Mouse (Mus musculus) CH12.LX (cell line): ENCODE measurements around the gene Ano9. TPM values are rescaled to one million over a fixed set of nuclear protein-coding genes. Genes with fewer than 3 reads are reported as not detected.

ENCODE experiments used
- DNase-seq: peaks from one replicate; pipeline ENCODE4 v3.0.0-alpha.2; 2013; ENCODE audit errors: extremely low read depth
- H3K27ac ChIP-seq: 2 replicates; pipeline ENCODE4 v1.5.1; 2012; ENCODE audit warnings: low read depth, mild to moderate bottlenecking, control low read depth, moderate library complexity; ENCODE audit not compliant: insufficient read depth
- H3K27me3 ChIP-seq: replicated peaks from 2 replicates; pipeline ENCODE3; 2012; ENCODE audit warnings: inconsistent platforms
- H3K36me3 ChIP-seq, 2 experiments: replicated peaks in 1 of 2; 2 replicates each; pipeline versions ENCODE3 to v1.6.1; 2012; ENCODE audit warnings: inconsistent platforms in 1 of 2, low read length in 1 of 2, mild to moderate bottlenecking in 1 of 2, mixed read lengths in 1 of 2, moderate library complexity in 1 of 2; ENCODE audit not compliant: control insufficient read depth in 1 of 2, insufficient read depth in 1 of 2
- H3K4me1 ChIP-seq, 2 experiments: 2 replicates each; pipeline ENCODE4 v1.6.1; 2012; ENCODE audit warnings: inconsistent platforms in 1 of 2, moderate library complexity in 1 of 2; ENCODE audit not compliant: insufficient read depth in 2 of 2, control insufficient read depth in 1 of 2
- H3K4me2 ChIP-seq: 2 replicates; pipeline ENCODE4 v1.6.1; 2012; ENCODE audit warnings: low read depth, mild to moderate bottlenecking, control low read depth; ENCODE audit not compliant: poor library complexity, insufficient read depth, severe bottlenecking
- H3K4me3 ChIP-seq, 3 experiments: fragments of 150-350 bp in 1 of 3; sonication (generic) in 1 of 3; replicated peaks in 1 of 3; 2 replicates each; pipeline versions ENCODE3 to v1.5.1; 2011 to 2012; ENCODE audit warnings: low read depth in 2 of 3, low read length in 2 of 3, mild to moderate bottlenecking in 2 of 3, moderate library complexity in 2 of 3, control low read depth in 1 of 3, improper control_type of control experiment in 1 of 3, inconsistent platforms in 1 of 3, mixed read lengths in 1 of 3; ENCODE audit not compliant: poor library complexity in 1 of 3
- H3K79me2 ChIP-seq: replicated peaks from 2 replicates; pipeline ENCODE4 v1.6.1; 2012; ENCODE audit warnings: mild to moderate bottlenecking, moderate library complexity; ENCODE audit not compliant: control insufficient read depth, poor library complexity, insufficient read depth, severe bottlenecking; ENCODE audit errors: extremely low read depth
- H3K9ac ChIP-seq: 2 replicates; pipeline ENCODE4 v1.6.1; 2012; ENCODE audit warnings: low read depth, mild to moderate bottlenecking, control low read depth, moderate library complexity; ENCODE audit not compliant: insufficient read depth
- H3K9me3 ChIP-seq: replicated peaks from 2 replicates; pipeline ENCODE3; 2012; ENCODE audit warnings: low read length, inconsistent platforms, mixed read lengths
- BHLHE40 ChIP-seq: IDR thresholded peaks from 2 replicates; pipeline ENCODE4 v1.6.1; 2011; ENCODE audit warnings: mild to moderate bottlenecking, low read depth, low read length, improper control_type of control experiment
- CHD1 ChIP-seq: IDR thresholded peaks from 2 replicates; pipeline ENCODE4 v1.6.1; 2012; ENCODE audit warnings: low read depth, low read length, improper control_type of control experiment, inconsistent platforms
- CTCF ChIP-seq, 2 experiments: IDR thresholded peaks in 1 of 2; conservative IDR thresholded peaks in 1 of 2; 2 replicates each; pipeline ENCODE4 v1.5.1; 2011 to 2012; ENCODE audit warnings: low read depth in 2 of 2, low read length in 2 of 2, improper control_type of control experiment in 1 of 2, inconsistent platforms in 1 of 2, mild to moderate bottlenecking in 1 of 2, moderate library complexity in 1 of 2
- EP300 ChIP-seq: IDR thresholded peaks from 2 replicates; pipeline ENCODE4 v1.6.1; 2011; ENCODE audit warnings: low read length, improper control_type of control experiment
- ETS1 ChIP-seq: conservative IDR thresholded peaks from 2 replicates; pipeline ENCODE4 v1.6.1; 2012; ENCODE audit warnings: low read depth, mild to moderate bottlenecking, inconsistent platforms, low read length, improper control_type of control experiment, moderate library complexity
- GABPA ChIP-seq: IDR thresholded peaks from 2 replicates; pipeline ENCODE4 v1.6.1; 2012; ENCODE audit warnings: low read depth, low read length, improper control_type of control experiment, inconsistent platforms; ENCODE audit not compliant: insufficient replicate concordance
- JUN ChIP-seq: IDR thresholded peaks from 2 replicates; pipeline ENCODE4 v1.6.1; 2011; ENCODE audit warnings: low read depth, mild to moderate bottlenecking, low read length, improper control_type of control experiment, moderate library complexity; ENCODE audit not compliant: insufficient read depth
- MAFK ChIP-seq: IDR thresholded peaks from 2 replicates; pipeline ENCODE4 v1.6.1; 2011; ENCODE audit warnings: low read length, improper control_type of control experiment; ENCODE audit not compliant: insufficient replicate concordance
- MAX ChIP-seq: IDR thresholded peaks from 2 replicates; pipeline ENCODE4 v1.6.1; 2011; ENCODE audit warnings: low read length, improper control_type of control experiment
- MEF2A ChIP-seq: IDR thresholded peaks from 2 replicates; pipeline ENCODE4 v1.6.1; 2014; ENCODE audit warnings: low read depth, mild to moderate bottlenecking, inconsistent platforms, low read length, improper control_type of control experiment, borderline replicate concordance
- MXI1 ChIP-seq: IDR thresholded peaks from 2 replicates; pipeline ENCODE4 v1.6.1; 2011; ENCODE audit warnings: mild to moderate bottlenecking, low read depth, low read length, improper control_type of control experiment
- MYC ChIP-seq: IDR thresholded peaks from 2 replicates; pipeline ENCODE4 v1.6.1; 2011; ENCODE audit warnings: low read depth, mild to moderate bottlenecking, improper control_type of control experiment, low read length
- PAX5 ChIP-seq: IDR thresholded peaks from 2 replicates; pipeline ENCODE4 v1.6.1; 2012; ENCODE audit warnings: low read length, inconsistent platforms, mixed read lengths
- POLR2A ChIP-seq: IDR thresholded peaks from 2 replicates; pipeline ENCODE4 v1.6.1; 2011; ENCODE audit warnings: low read depth, mild to moderate bottlenecking, improper control_type of control experiment, low read length
- RCOR1 ChIP-seq: conservative IDR thresholded peaks from 2 replicates; pipeline ENCODE4 v1.6.1; 2012; ENCODE audit warnings: low read depth, mild to moderate bottlenecking, inconsistent platforms, low read length, improper control_type of control experiment
- SIN3A ChIP-seq: IDR thresholded peaks from 2 replicates; pipeline ENCODE4 v1.6.1; 2012; ENCODE audit warnings: low read length, improper control_type of control experiment, inconsistent platforms
- SMC3 ChIP-seq: IDR thresholded peaks from 2 replicates; pipeline ENCODE4 v1.6.1; 2011; ENCODE audit warnings: low read depth, low read length, improper control_type of control experiment
- TBP ChIP-seq: conservative IDR thresholded peaks from 2 replicates; pipeline ENCODE4 v1.6.1; 2011; ENCODE audit warnings: low read depth, low read length, improper control_type of control experiment
- TCF12 ChIP-seq: IDR thresholded peaks from 2 replicates; pipeline ENCODE4 v1.6.1; 2014; ENCODE audit warnings: low read depth, mild to moderate bottlenecking, inconsistent platforms, low read length, improper control_type of control experiment
- ZKSCAN1 ChIP-seq: IDR thresholded peaks from 2 replicates; pipeline ENCODE4 v1.6.1; 2012; ENCODE audit warnings: low read depth, inconsistent platforms, low read length, improper control_type of control experiment, borderline replicate concordance
- ZMIZ1 ChIP-seq: IDR thresholded peaks from 2 replicates; pipeline ENCODE4 v1.6.1; 2012; ENCODE audit warnings: low read depth, mild to moderate bottlenecking, inconsistent platforms, low read length, improper control_type of control experiment
- dilution Hi-C: fragments of 300-500 bp; cut with MboI; formaldehyde crosslinking; loops from 2 replicates; pipeline ENCODE4 v1.14.3; 2020; ENCODE audit warnings: low sequenced_read_pairs; ENCODE audit not compliant: extremely low pct_unique_long_range_greater_than_20kb, extremely low pct_ligation_motif_present
- in situ Hi-C: fragments of 300-500 bp; cut with MboI; formaldehyde crosslinking; loops from 3 replicates; pipeline ENCODE4 v1.14.3; 2019; ENCODE audit warnings: low sequenced_read_pairs, low pct_ligation_motif_present, low pct_unique_long_range_greater_than_20kb, mixed read lengths
- polyA plus RNA-seq: library from polyadenylated mRNA; unstranded; fragments of >175 nt; gene quantifications from 2 replicates; pipeline ENCODE4 v1.2.1, GENCODE M21; 2012; ENCODE audit warnings: low read depth; ENCODE audit not compliant: insufficient read length
- total RNA-seq, 2 experiments: library from RNA; depleted of rRNA; stranded (reverse); fragments of 300-350 nt in 1 of 2; fragments of >200 nt in 1 of 2; gene quantifications; 2 replicates each; pipeline ENCODE4 v1.2.3; 2012 to 2014

The Ano9 gene
- total and polyA plus RNA-seq, 3 experiments, result 0.04 TPM; not detected in 2

DNA sequence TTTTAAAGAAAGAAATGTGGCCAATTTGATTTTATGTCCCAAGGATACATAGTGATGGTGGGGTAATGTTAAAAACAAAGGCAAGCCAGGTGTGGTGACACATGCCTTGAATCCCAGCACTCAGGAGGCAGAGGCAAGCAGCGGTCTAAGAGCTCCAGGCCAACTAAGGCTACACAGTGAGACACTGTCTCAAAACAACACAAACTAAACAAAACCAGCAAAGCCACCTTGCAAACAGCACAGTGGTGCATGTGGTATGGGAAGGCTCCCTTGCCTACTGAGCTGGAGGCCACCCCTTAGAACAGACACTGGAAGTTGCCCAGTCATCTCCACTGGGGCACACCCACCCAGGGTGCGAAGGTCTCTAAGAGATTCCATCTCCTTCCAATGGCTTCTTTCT, 57.7 kb downstream of the Ano9 start:
- TF ChIP-seq MAX, result no peak
- no peak for TF ChIP-seq MAFK
- no peak for TF ChIP-seq PAX5
- TF ChIP-seq TCF12, result no peak
- TF ChIP-seq POLR2A, result no peak
- TF ChIP-seq MXI1, result no peak
- no peak for TF ChIP-seq ETS1
- TF ChIP-seq SMC3, result no peak
- no peak for TF ChIP-seq CTCF (conservative IDR thresholded peaks at IDR 0.05 in 1 of 2, IDR thresholded peaks at IDR 0.05 in 1 of 2; ENCODE audit: low read depth in 2 of 2, low read length in 2 of 2)
- Histone ChIP-seq H3K4me2 (peak overlapping the region; percentile 92), H3K4me1 (peaks cover 21 to 38% of the 10 kb centered on the region in 2 experiments), H3K27ac (no peak overlapping the region), H3K4me3 (no peak overlapping the region), H3K79me2 (no peaks in the 10 kb centered on the region), H3K36me3 (no peaks in the 10 kb centered on the region), H3K9ac (no peak overlapping the region), H3K27me3 (peaks cover 68% of the 10 kb centered on the region), H3K9me3 (peaks cover 16% of the 10 kb centered on the region)
- no peak for DNase-seq
- dilution Hi-C loops, result no loop called here
- in situ Hi-C loops, result no loop called here

- peak overlapping the region; percentile 27; the same call in 1 of the 2 replicates for H3K27ac ChIP-seq
- peak overlapping the region; percentile 19; the same call in 1 of the 2 replicates for H3K9ac ChIP-seq
- peak overlapping the region; percentile 9; the same call in 1 of the 2 replicates for H3K4me2 ChIP-seq
- no peak overlapping the region for H3K4me3 ChIP-seq
- dilution Hi-C loops (no loop called here), in situ Hi-C loops (no loop called here)
- TF ChIP-seq EP300 (0 out of 2 replicates have a peak, but pooled peaks have one; percentile 20), MXI1 (peak; percentile 27; the same call in 1 of the 2 replicates), MEF2A (peak; percentile 84), ETS1 (peak; percentile 27; the same call in 1 of the 2 replicates), ZKSCAN1 (no peak), MAX (no peak), MAFK (peak; percentile 96), SIN3A (peak; percentile 37; the same call in 1 of the 2 replicates), MYC (no peak), CHD1 (no peak), ZMIZ1 (no peak), JUN (peak; percentile 15; the same call in 1 of the 2 replicates), TBP (no peak), RCOR1 (no peak), GABPA (no peak), BHLHE40 (peak; percentile 41; the same call in 1 of the 2 replicates)
- no peaks in the 10 kb centered on the region for H3K36me3 ChIP-seq
- DNase-seq, result peak; percentile 68
- no peaks in the 10 kb centered on the region for H3K79me2 ChIP-seq
- peaks cover 21 to 38% of the 10 kb centered on the region in 2 experiments for H3K4me1 ChIP-seq
- H3K9me3 ChIP-seq, result peaks cover 16% of the 10 kb centered on the region
- peaks cover 60% of the 10 kb centered on the region for H3K27me3 ChIP-seq
Measured at GRCm38 (mm10) chr7:141058601-141059341, 58.8 kb downstream of the Ano9 start.
